Mouse (Mus musculus) olfactory bulb, adult 2 months (tissue): ENCODE measurements around the gene St6gal1.

Experiments used
- CTCF ChIP-seq: fragments of 200-500 bp; IDR thresholded peaks from 2 replicates; pipeline ENCODE4 v1.5.1; 2012; ENCODE audit warnings: low read depth, mild to moderate bottlenecking, low read length, moderate library complexity; ENCODE audit not compliant: insufficient read depth
- POLR2A ChIP-seq: fragments of 200-500 bp; IDR thresholded peaks from 2 replicates; pipeline ENCODE4 v1.6.1; 2012; ENCODE audit warnings: mild to moderate bottlenecking, low read depth, low read length, moderate library complexity; ENCODE audit not compliant: insufficient read depth

DNA sequence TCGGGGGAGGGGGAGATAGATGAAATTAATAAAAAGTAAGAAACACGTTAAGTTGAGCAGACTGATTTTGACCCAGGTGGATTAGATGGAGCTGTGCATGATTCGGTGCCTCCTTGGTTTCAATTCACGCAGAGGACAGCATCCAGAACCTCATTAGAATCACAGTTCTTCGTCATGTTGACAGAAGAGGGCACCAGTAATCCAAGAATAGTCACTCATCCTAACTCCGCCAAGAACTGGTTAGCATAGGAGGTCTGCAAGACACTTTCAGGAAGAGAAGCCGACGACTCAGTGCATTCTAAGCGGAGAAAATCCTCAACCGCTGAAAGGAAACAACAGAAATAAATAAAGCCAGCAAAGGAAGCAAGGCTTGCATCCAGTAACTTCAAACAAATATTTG, 151.6 kb downstream of the St6gal1 start:
- TF ChIP-seq CTCF (no peak), POLR2A (no peak)
